Mouse (Mus musculus) ES-E14 (cell line): ENCODE measurements around the gene Parvb. TPM values are rescaled to one million over a fixed set of nuclear protein-coding genes. Genes with fewer than 3 reads are reported as not detected.

Experiments
- DNase-seq: peaks from one replicate; pipeline ENCODE4 v3.0.0-alpha.2; 2013; ENCODE audit warnings: low read depth, low spot score
- H3K27ac ChIP-seq: 2 replicates; pipeline ENCODE4 v1.5.1; 2012; ENCODE audit warnings: low read depth, mild to moderate bottlenecking, low read length, moderate library complexity, mixed read lengths; ENCODE audit not compliant: poor library complexity, insufficient read depth, severe bottlenecking
- H3K36me3 ChIP-seq: 2 replicates; pipeline ENCODE4 v1.6.1; 2012; ENCODE audit warnings: mild to moderate bottlenecking, low read length, moderate library complexity, mixed read lengths; ENCODE audit not compliant: control insufficient read depth, poor library complexity, insufficient read depth, severe bottlenecking
- H3K4me1 ChIP-seq, 2 experiments: fragments of 150-350 bp in 1 of 2; sonication (generic) in 1 of 2; 2 replicates each; pipeline ENCODE4 v1.6.1; 2012; ENCODE audit warnings: low read length in 2 of 2, mild to moderate bottlenecking in 1 of 2, mixed read lengths in 1 of 2; ENCODE audit not compliant: control insufficient read depth in 2 of 2, insufficient read depth in 2 of 2, poor library complexity in 1 of 2
- H3K4me3 ChIP-seq, 2 experiments: fragments of 150-350 bp in 1 of 2; sonication (generic) in 1 of 2; 2 replicates each; pipeline ENCODE4 v1.5.1; 2012; ENCODE audit warnings: low read length in 2 of 2, low read depth in 1 of 2, mild to moderate bottlenecking in 1 of 2, mixed read lengths in 1 of 2; ENCODE audit not compliant: insufficient read depth in 1 of 2, poor library complexity in 1 of 2, severe bottlenecking in 1 of 2
- H3K9ac ChIP-seq: 2 replicates; pipeline ENCODE4 v1.6.1; 2012; ENCODE audit warnings: low read depth, mild to moderate bottlenecking, low read length, mixed read lengths; ENCODE audit not compliant: poor library complexity, insufficient read depth, severe bottlenecking
- H3K9me3 ChIP-seq: fragments of 150-350 bp; sonication (generic); 2 replicates; pipeline ENCODE4 v1.6.1; 2012; ENCODE audit warnings: low read depth, mild to moderate bottlenecking, low read length; ENCODE audit not compliant: control insufficient read depth, insufficient read depth
- CHD2 ChIP-seq: IDR thresholded peaks from 2 replicates; pipeline ENCODE4 v1.6.1; 2014; ENCODE audit warnings: mild to moderate bottlenecking, low read depth, low read length, inconsistent platforms
- HCFC1 ChIP-seq: IDR thresholded peaks from 2 replicates; pipeline ENCODE4 v1.6.1; 2012; ENCODE audit warnings: low read length, inconsistent platforms, borderline replicate concordance; ENCODE audit not compliant: insufficient read depth
- MAFK ChIP-seq: IDR thresholded peaks from 2 replicates; pipeline ENCODE4 v1.6.1; 2014; ENCODE audit warnings: mild to moderate bottlenecking, low read depth, low read length, inconsistent platforms; ENCODE audit not compliant: insufficient read depth
- ZC3H11A ChIP-seq: IDR thresholded peaks from 2 replicates; pipeline ENCODE4 v1.6.1; 2012; ENCODE audit warnings: low read depth, mild to moderate bottlenecking, inconsistent platforms, low read length, borderline replicate concordance
- ZNF384 ChIP-seq: IDR thresholded peaks from 2 replicates; pipeline ENCODE4 v1.6.1; 2012; ENCODE audit warnings: low read depth, low read length, inconsistent platforms
- in situ Hi-C, 2 experiments: fragments of 600-800 bp; cut with MboI; formaldehyde crosslinking; loops; one replicate each; pipeline ENCODE4 v1.15.1; 2025; ENCODE audit warnings: low sequenced_read_pairs in 2 of 2, inconsistent platforms in 1 of 2; ENCODE audit not compliant: unreplicated experiment in 2 of 2
- total RNA-seq: library from RNA; depleted of rRNA; stranded (reverse); fragments of 300-350 nt; gene quantifications from 2 replicates; pipeline ENCODE4 v1.2.3, GENCODE M21; 2012

The Parvb gene
- total RNA-seq, 1 experiment: 10.8 TPM

DNA sequence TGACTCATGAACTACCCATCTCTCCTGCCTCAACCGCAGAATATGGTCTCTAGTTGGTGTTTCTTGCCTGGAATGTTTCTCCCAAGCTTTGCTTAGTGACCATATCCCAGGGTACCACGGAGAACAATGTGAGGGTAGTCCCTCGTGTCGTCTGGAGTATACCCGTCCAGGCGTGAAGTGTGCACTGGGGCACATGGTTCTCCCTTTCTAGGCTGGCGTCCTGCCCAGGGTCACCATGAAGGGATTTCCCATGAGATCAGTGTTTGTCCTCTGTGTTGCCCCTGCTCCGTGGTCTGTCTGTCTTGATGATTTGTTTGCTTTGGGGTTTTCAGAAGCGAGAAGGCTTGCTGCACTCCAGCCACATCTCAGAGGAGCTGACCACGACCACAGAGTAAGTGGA is 63.4 kb downstream of the Parvb start:
- in situ Hi-C loops: no loop called here
- Histone ChIP-seq H3K36me3 (peaks cover 11% of the 10 kb centered on the region; the same call in 1 of the 2 replicates), H3K27ac (no peak overlapping the region), H3K9ac (no peak overlapping the region), H3K4me3 (no peak overlapping the region), H3K9me3 (no peaks in the 10 kb centered on the region), H3K4me1 (peaks cover 0 to 13% of the 10 kb centered on the region in 2 experiments; a peak in 1 of 4 replicates)
- DNase-seq: no peak
- no peak for TF ChIP-seq MAFK
- TF ChIP-seq CHD2: no peak
- no peak for TF ChIP-seq ZNF384

DNA sequence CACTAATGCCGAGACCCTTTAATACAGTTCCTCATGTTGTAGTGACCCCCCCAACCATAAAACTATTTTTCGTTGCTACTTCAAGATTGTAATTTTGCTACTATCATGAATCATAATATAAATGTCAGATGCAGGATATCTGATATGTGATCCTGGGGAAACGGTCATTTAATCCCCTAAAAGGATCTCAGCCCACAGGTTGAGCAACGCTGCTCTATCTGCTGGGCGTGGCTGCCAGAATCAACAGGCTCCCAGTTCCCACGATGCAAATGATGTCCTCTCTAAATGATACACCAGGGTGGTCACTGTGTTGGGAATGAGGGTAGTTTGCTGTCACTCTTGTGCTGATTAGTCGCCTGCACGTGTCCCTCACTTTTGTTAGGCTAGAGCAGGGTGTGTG is 65.6 kb downstream of the Parvb start:
- H3K9me3 ChIP-seq: no peaks in the 10 kb centered on the region
- TF ChIP-seq ZC3H11A: no peak
- H3K4me3 ChIP-seq: no peak overlapping the region
- H3K9ac ChIP-seq: no peak overlapping the region
- no peak for DNase-seq
- H3K27ac ChIP-seq: no peak overlapping the region
- peaks cover 0 to 24% of the 10 kb centered on the region in 2 experiments; a peak in 3 of 4 replicates for H3K4me1 ChIP-seq
- H3K36me3 ChIP-seq: peaks cover 9% of the 10 kb centered on the region; the same call in 1 of the 2 replicates
- in situ Hi-C loops: no loop called here

DNA sequence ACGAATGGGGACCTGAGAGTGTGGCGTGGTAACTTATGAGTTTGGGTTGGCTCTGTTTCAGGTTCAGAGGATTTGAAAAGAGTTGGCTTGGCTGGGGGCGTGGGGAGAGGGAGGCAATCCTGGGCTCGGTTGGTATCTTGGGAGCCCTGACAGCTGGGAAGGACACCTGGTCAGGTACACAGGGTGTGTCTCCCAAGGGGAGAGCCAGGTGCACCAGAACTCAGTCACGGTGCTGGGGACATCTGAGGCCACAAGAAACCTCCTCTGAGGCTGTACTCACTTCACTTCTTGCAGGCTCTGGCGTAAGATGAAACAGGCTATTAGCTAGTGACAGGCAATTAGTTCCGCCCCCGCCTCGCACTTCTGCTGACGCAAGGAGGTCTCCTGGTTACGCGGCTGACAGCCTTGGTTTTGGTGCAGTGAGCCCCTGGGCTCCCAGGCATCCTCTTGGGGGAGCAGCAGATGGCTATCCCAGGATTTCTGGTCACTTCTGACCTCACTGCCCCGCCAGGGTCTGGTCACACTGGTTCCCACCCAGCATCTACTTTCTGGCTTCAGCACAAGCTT is 67.0 kb downstream of the Parvb start:
- in situ Hi-C loops: no loop called here
- DNase-seq: no peak

DNA sequence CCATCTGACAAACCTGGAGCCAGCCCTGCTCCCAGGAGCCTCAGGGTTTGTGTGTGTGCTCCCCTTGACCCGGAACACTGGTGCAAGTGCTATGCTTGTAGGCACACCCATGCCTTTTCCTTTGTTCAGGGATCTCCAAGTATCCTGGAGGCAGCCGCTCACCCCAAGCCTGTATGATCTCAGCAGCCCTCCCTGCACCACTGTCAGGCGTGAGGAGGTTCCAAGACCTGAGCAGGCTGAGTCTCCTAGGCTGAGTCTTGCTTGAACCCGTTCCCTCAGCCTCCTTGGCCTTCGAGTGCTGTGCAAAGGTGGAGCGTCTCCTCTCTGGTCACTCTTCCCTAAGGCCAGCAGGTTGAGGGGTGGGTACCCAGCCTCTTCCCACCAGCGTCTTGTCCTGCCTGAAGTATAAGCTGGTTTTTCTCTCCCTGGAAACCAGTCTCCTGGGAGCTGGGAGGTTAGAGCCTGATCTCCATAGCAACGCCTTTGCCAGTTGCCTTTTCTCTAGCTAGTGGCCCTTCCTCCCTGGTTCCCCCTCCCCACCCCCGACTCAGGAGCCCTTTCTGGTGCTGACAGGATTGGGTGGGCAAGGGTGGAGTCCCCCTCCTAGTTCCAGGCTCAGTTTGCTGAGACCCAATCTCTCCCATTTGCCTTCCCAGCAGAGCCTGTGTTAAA is 68.0 kb downstream of the Parvb start:
- Histone ChIP-seq H3K4me1 (peaks cover 0 to 32% of the 10 kb centered on the region in 2 experiments; a peak in 3 of 4 replicates), H3K4me3 (no peak overlapping the region), H3K9me3 (no peaks in the 10 kb centered on the region)

More for the DNA sequence above, 67.0 kb downstream of the Parvb start:
- Histone ChIP-seq H3K36me3 (peaks cover 2% of the 10 kb centered on the region; the same call in 1 of the 2 replicates), H3K4me3 (no peak overlapping the region), H3K4me1 (peaks cover 0 to 32% of the 10 kb centered on the region in 2 experiments; a peak in 3 of 4 replicates), H3K9ac (no peak overlapping the region), H3K9me3 (no peaks in the 10 kb centered on the region), H3K27ac (no peak overlapping the region)
- TF ChIP-seq ZC3H11A (no peak), MAFK (no peak), CHD2 (no peak), ZNF384 (no peak), HCFC1 (no peak)

More for the DNA sequence above, 68.0 kb downstream of the Parvb start:
- TF ChIP-seq HCFC1 (no peak), ZNF384 (no peak), ZC3H11A (no peak), MAFK (no peak), CHD2 (no peak)
- in situ Hi-C loops: no loop called here
- Histone ChIP-seq H3K9ac (no peak overlapping the region), H3K27ac (no peak overlapping the region), H3K36me3 (no peaks in the 10 kb centered on the region; the same call in 1 of the 2 replicates)
- no peak for DNase-seq
